Mouse (Mus musculus) telencephalon, adult 2 months (tissue): ENCODE measurements around the gene Fxyd3.

ENCODE experiments used
- DNase-seq: peaks from one replicate; pipeline ENCODE4 v3.0.0-alpha.2; 2011; ENCODE audit warnings: low read depth, low spot score

Gene Fxyd3

DNA sequence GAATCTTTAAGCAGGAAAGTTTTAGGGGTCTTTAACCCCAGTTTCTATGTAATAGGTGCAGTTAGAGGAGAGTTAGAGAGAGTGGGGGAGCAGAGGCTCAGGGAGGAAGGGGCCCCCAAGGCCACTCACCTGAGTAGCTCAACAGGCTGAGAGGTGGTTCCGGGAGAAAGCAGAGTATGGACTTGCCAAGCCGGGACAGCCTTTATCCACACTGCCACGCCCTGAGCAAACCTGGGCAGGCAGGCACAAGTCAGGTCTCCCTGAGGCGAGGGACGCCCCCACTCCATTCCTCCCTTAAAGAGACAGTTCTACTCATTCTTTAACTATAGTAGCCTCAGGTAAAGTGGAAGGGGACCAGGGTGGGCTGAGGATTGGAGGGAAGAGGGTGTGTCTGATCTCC lies at the start of gene Fxyd3:
TSS of gene Fxyd3 (minus strand) at position 213 of the 400 bp plus-strand sequence.
- DNase-seq: no peak

DNA sequence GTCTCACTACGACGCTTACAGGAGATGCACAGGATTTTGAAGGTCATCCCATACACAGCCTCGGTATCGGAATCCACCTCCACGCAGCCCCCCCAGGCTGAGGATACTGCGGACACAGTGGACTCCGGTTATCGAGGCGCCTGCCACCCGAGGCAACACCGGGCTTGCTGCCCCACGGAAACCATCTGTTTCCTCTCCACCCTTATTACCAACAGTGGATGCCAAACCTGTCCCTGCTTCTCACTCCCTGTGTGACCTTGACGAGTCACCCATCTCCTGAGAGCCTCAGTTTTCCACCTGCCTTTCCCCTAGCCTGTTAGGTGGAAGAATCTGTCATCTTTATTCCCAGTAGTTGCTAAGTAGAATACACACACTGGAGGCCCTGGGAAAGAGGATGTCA lies 48.6 kb upstream of the Fxyd3 start:
- no peak for DNase-seq

GRCm38 (mm10) chr7:31124381-31124780 lies 47.9 kb upstream of the Fxyd3 start:
- DNase-seq: no peak

DNA sequence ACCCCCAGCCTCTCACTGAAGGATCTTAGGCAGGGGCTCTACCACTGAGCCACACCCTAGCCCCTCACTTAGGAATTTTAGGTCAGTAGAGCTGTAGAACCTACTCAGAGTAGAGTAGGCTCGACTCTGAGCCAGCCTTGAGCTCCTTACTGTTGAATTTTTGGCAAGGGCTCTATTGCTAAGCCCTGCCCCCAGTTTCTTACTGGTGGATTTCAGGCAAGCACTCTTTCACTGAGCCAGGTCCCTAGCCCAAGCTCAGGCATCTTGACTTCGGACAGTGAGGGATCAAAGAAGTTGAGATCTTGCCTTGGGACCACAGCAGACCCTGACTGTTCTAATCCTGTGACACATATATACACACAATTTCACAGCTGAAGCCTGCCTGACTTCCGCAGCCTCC lies 47.2 kb upstream of the Fxyd3 start:
- no peak for DNase-seq

- DNase-seq: no peak
Observed at GRCm38 (mm10) chr7:31122641-31123631, 46.4 kb upstream of the Fxyd3 start.

DNA sequence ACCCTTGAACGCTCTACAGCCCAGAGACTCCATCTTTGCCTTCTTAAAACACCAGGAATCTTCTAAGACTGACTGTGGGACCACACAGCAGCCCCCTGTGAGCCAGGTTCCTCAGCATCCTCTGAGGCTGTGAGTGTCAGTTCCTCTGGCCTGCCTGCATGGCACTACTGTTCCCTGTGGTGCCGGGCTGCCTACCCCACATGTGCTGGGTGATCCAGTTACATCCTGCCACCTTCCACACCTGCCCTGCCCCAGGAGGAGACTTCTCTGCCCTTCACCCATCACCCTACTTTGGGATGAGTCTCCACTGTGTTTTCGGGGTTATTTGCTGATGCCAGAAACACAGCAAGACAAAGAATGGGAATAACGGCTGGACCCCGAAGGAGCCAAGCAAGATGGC lies 43.1 kb upstream of the Fxyd3 start:
- no peak for DNase-seq

GRCm38 (mm10) chr7:31118486-31118885 lies 42.0 kb upstream of the Fxyd3 start:
- DNase-seq: no peak

DNA sequence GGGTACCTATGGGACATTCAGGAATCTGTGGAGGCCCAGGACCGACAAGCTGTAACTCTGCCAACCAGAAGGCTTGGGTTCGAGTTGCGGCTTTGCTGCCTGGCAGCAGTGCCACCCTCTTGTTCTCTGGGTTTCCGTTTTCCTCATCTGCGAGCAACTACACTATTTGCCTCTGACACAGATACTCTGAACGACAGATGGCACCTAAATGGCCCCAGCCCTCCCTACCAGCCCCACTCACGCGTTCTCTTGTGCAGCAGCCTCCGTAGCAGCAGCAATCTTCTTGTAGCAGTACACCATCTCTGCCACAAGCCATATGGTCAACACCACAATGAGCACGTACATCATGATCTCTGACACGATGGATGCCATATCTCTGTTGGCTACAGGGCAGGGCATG lies 41.0 kb upstream of the Fxyd3 start:
- no peak for DNase-seq

DNA sequence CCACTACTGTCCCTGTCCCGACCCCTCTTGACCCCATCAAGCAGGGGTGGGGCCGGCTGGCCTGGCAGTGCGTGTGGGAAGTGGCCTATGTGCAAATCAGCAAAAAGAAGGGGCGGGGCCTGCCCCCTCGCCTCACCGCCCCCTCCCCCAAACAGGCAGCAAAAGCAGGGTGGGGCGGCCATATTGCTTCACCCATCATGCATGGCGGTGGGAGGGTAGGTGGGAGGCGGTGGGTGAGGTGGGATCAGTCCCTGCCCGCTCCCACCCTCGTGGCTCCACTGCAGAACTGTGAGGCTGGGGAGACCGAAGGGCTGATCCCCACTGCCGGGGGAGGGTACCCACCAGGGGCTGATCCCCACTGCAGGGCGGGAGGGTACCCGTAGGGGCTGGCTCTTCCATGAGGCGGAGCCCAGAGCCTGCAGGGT lies 40.2 kb upstream of the Fxyd3 start:
- DNase-seq: no peak

DNA sequence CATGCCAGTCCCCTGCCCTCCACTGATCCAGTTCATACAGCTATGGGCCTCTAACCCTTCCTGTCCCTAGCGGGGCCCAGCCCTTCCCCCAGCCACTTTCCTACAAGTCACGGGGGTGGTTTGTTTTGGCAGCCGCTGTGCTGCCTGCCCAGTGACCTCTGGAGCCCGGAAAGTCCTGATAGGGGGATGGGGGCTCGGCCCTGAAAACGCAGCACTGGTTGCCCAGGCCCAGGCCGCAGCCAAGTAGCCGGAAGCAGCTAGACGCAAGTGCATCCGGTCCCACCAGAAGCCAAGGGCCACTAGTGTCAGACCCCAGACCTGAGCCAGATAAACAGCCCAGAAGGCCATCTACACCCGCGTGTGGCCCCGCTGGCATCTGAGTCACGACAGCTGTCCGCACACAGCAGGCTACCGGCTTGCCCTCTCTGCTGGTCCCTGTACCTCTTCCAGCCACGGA lies 39.1 kb upstream of the Fxyd3 start:
- no peak for DNase-seq

GRCm38 (mm10) chr7:31115182-31115581 lies 38.7 kb upstream of the Fxyd3 start, which contains the start of gene Hpn:
Gene Hpn (minus strand): TSS chr7:31115290.
- DNase-seq: no peak

DNA sequence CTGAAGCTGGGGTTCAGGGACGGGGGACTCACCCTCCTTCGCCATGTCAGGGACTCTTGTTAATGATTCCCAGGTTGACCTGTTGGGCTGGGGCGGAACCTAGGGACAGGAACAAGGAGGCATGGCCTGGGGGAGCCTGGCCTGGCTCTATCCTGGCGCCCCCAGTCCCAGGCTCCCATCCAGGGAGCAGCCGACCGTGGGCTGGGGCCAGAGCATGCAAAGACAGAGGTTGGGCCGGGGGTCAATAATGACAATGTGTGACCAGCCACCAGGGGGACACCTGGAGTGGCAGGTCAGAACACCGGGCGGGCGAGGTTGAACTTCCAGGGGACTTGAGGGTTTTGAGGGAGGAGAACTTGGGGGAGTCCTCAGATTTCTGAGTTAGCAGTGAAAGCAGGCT lies 38.1 kb upstream of the Fxyd3 start:
- DNase-seq: no peak

GRCm38 (mm10) chr7:31113800-31114199 lies 37.3 kb upstream of the Fxyd3 start:
- no peak for DNase-seq

GRCm38 (mm10) chr7:31112036-31112435 lies 35.5 kb upstream of the Fxyd3 start:
- DNase-seq: no peak

- DNase-seq: no peak
Observed at GRCm38 (mm10) chr7:31110861-31111385, 34.4 kb upstream of the Fxyd3 start.

DNA sequence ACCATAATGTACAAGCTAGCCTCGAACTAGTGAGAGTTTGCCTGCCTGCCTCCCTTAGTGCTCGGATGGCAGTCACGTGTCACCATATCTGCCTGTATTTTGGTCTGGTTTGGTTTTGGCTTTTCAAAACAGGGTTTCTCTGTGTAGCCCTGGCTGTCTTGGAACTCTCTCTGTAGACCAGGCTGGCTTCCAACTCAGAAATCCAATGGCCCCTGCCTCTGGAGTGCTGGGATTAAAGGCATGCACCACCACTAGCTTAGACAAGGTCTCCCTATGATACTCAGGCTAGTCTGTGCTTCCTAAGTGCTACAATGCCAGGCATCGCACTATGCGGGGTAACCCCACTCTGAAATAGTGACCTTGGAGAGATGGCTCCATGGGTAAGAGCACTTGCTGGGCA lies 33.3 kb upstream of the Fxyd3 start:
- DNase-seq: no peak

DNA sequence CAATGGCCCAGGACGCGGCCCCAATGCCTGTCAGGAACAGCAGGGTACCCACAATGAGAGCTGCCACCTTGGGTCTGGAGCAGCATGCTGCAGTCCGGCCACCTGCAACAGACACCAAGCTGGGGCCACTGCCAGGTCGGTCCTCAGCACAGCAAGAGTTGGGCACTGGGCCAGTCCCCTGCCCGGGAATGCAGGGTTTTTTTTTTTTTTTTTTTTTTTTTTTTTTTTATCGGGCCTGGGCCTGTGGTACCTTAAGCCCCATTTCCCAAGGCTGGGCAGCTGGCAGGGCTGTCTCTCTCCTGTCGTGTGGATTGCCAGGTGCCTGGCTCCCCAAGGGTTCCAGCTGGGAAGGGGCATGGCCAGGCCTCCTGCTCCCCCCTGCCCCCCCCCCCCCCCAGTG lies 32.6 kb upstream of the Fxyd3 start:
- no peak for DNase-seq

DNA sequence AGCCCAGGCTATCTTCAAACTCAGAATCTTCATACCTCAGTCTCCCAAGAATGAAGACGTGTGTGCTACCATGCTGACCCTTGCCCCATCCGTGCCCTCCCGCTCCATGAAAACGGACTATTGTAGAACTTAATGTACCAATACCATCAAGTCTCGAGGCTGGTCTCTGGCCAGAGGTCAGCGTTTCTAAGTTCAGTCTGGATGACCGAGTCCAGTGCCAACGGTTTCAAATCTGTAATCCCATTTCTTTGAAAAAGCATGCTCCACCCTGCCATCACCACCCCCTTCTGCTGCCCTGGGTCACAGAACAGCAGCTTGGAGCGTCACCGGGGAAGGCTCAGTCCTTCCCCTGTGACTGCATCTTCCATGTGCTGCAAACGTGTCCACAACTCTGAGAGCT lies 31.3 kb upstream of the Fxyd3 start:
- no peak for DNase-seq

DNA sequence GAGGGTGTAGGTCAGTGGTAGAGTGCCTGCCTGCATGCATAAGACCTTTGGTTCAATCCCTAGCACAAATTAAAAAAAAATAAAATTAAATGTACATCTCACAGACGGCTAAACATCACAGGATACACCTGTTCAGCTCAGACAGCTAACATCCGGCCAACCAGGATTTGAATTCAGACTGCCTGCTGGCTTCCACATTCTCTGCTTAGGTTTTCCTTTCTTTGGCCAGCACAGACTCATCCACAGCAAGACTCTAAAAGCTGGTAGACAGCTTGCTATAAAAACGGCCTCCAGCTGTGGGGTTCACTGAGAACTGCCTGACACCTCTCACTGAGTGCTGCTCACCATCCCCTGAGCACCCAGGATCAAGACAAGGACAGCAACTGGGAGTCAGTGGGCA lies 29.7 kb upstream of the Fxyd3 start:
- DNase-seq: no peak

GRCm38 (mm10) chr7:31105061-31105768 lies 28.7 kb upstream of the Fxyd3 start:
- peak; percentile 68 for DNase-seq

- DNase-seq: no peak
Observed at GRCm38 (mm10) chr7:31100786-31101185, 24.3 kb upstream of the Fxyd3 start.

DNA sequence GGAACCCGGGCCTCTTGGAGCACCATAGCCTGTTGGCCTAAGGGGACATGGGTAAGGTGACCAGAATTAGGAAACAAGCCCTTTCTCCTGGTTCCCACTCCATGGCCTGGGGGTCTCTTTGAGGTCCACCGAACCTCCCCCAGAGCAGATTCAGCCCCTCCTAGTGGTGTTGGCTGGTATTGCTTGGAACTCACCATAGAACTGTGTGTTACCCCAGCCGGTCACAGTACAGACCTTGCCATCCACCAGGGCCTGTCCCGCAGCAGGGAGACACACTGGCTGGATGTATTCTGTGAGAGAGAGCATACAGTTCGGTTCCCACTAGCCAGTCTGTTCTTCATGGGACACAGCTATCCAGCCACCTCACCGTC lies 23.1 kb upstream of the Fxyd3 start:
- no peak for DNase-seq
